18 mouse cellular contexts compared by ENCODE assay signal in genomic region chr3:85042126-85042525, GRCm38 (mm10).
DNase-seq lines count a peak whose midpoint lies in the region.
"Had no signal": no experiment of that assay in that cellular context is flagged by ENCODE, and none has a peak within 500 bp of the region (broad histone marks: within the 10 kb centered on the region; RNA-seq: fewer than 3 reads in every experiment).

No protein-coding gene starts in this region.

- DNase-seq in layer of hippocampus, adult 9-11 months = peak; percentile 22
- DNase-seq in layer of hippocampus, adult 8-10 months (ENCODE audit: low spot score in 2 of 2) = no peak
- DNase-seq in cerebellum, adult 18-20 months = peak; percentile 37 to 44
- DNase-seq in cerebellum, adult 9-11 months = peak; percentile 62
- DNase-seq in urinary bladder, postnatal 25 days (ENCODE audit: low spot score) = no peak
- no peak for DNase-seq in B cell, adult 2 months
- DNase-seq in thymus, postnatal 14 days = no peak
- DNase-seq: adrenal gland, adult 2 months; adrenal gland, postnatal 36 days; embryo, embryonic 11 days; gastrocnemius, postnatal 14 days; heart, postnatal 36 days; kidney, adult 11 months; kidney, postnatal 14 days; liver; lung, embryonic 14.5 days; lung, postnatal 14 days; right cerebral cortex, postnatal 25 days had no signal

Comparison
In these comparisons a context has a peak if more than half of its experiments do, and no peak if none do; other contexts are left out.
1. DNase-seq: peak in layer of hippocampus, adult 9-11 months (single experiment), cerebellum, adult 18-20 months (2 of 2) and cerebellum, adult 9-11 months (single experiment); none in layer of hippocampus, adult 8-10 months (0 of 2), urinary bladder, postnatal 25 days (single experiment), B cell, adult 2 months (0 of 2) and thymus, postnatal 14 days (single experiment).